Mouse (Mus musculus) liver, embryonic 12.5 days (tissue): ENCODE data around the gene Gm49369. TPM values are rescaled to one million over a fixed set of nuclear protein-coding genes. Genes with fewer than 3 reads are reported as not detected.

Source experiments
- ATAC-seq: fragments of 200-750 bp; cut with Nextera tagmentation; 2 replicates; pipeline ENCODE4 v1.8.0; 2017; ENCODE audit warnings: moderate number of reproducible peaks, mild to moderate bottlenecking, moderate library complexity
- H3K27ac ChIP-seq: fragments of 300-500 bp; sonication (generic); 2 replicates; pipeline ENCODE4 v1.5.1; 2016; ENCODE audit warnings: mild to moderate bottlenecking
- H3K27me3 ChIP-seq: fragments of 300-500 bp; sonication (generic); replicated peaks from 2 replicates; pipeline ENCODE4 v1.6.1; 2016; ENCODE audit warnings: mild to moderate bottlenecking, moderate library complexity
- H3K36me3 ChIP-seq: fragments of 300-500 bp; sonication (generic); 2 replicates; pipeline ENCODE4 v1.6.1; 2016; ENCODE audit warnings: mild to moderate bottlenecking, moderate library complexity
- H3K4me1 ChIP-seq: fragments of 300-500 bp; sonication (generic); 2 replicates; pipeline ENCODE4 v1.6.1; 2016
- H3K4me2 ChIP-seq: fragments of 300-500 bp; sonication (generic); 2 replicates; pipeline ENCODE4 v1.6.1; 2016; ENCODE audit warnings: mild to moderate bottlenecking, moderate library complexity
- H3K4me3 ChIP-seq: fragments of 300-500 bp; sonication (generic); 2 replicates; pipeline ENCODE4 v1.5.1; 2016; ENCODE audit warnings: mild to moderate bottlenecking, moderate library complexity
- H3K9ac ChIP-seq: fragments of 300-500 bp; sonication (generic); 2 replicates; pipeline ENCODE4 v1.6.1; 2016; ENCODE audit warnings: mild to moderate bottlenecking, moderate library complexity
- H3K9me3 ChIP-seq: fragments of 300-500 bp; sonication (generic); replicated peaks from 2 replicates; pipeline ENCODE4 v1.6.1; 2016; ENCODE audit warnings: mild to moderate bottlenecking, moderate library complexity
- WGBS: fragments of 180-500 bp; shearing (Covaris S2); methylation state at CpG from one replicate; pipeline ENCODE4 v1.1.7; 2016; ENCODE audit not compliant: insufficient replicate concordance; 5-methylcytosine and 5-hydroxymethylcytosine counted together
- polyA plus RNA-seq: library from polyadenylated mRNA; unstranded; fragments of >200 nt; fragmentation: Nextera tagmentation; extraction: Ambion mirVana; gene quantifications from 2 replicates; pipeline ENCODE4 v1.2.1, GENCODE M21; 2016

The Gm49369 gene
- polyA plus RNA-seq, 1 experiment from 2014 or later: not detected

GRCm38 (mm10) chr7:142379186-142379585, 3.3 kb downstream of the Gm49369 start:
- no peak overlapping the region for H3K4me3 ChIP-seq
- WGBS: 76% methylated on average over 6 of the region's 6 CpGs
- H3K36me3 ChIP-seq: peaks cover 98% of the 10 kb centered on the region
- H3K4me1 ChIP-seq: peaks cover 98% of the 10 kb centered on the region
- no peak overlapping the region for H3K9ac ChIP-seq
- H3K27me3 ChIP-seq: peaks cover 3% of the 10 kb centered on the region; the same call in 1 of the 2 replicates
- ATAC-seq: no peak
- H3K9me3 ChIP-seq: no peaks in the 10 kb centered on the region
- 0 out of 2 replicates have a peak overlapping the region, but pooled peaks have one; percentile 57 for H3K4me2 ChIP-seq
- peak overlapping the region; percentile 84 for H3K27ac ChIP-seq

- Histone ChIP-seq H3K27me3 (peaks cover 21% of the 10 kb centered on the region), H3K4me3 (peak overlapping the region; percentile 25), H3K9ac (peak overlapping the region; percentile 41), H3K9me3 (no peaks in the 10 kb centered on the region), H3K36me3 (peaks cover 80% of the 10 kb centered on the region), H3K27ac (peak overlapping the region; percentile 84), H3K4me2 (peak overlapping the region; percentile 57), H3K4me1 (peaks cover 96% of the 10 kb centered on the region)
- WGBS: 38% methylated on average over 14 of the region's 14 CpGs
- peak; percentile 84 for ATAC-seq
These were observed 5.1 kb downstream of the Gm49369 start for GRCm38 (mm10) chr7:142377233-142377925.

DNA sequence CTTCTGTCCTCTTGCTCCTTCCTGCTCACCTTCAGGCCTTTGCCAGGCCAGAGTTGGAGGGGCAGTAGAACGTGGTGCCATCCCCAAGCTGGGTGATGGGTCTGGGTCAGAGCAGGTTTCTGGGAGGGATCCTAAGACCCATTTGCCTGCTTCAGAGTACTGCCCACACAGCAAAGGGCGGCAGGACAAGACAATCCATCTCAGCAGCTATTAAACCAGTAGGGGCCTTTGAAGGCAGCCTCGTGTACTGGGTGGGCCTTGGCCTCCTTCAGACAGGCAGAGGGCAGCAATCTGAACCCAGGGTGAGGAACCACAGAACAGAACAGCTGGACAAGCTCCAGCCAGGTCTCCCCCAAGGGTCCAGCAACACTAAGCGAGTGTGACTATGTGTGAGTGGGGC, 6.4 kb downstream of the Gm49369 start:
- H3K4me3 ChIP-seq: no peak overlapping the region
- H3K4me2 ChIP-seq: no peak overlapping the region
- no peaks in the 10 kb centered on the region for H3K9me3 ChIP-seq
- peak overlapping the region; percentile 34; the same call in 1 of the 2 replicates for H3K9ac ChIP-seq
- ATAC-seq: no peak
- WGBS: 68% methylated on average over 4 of the region's 4 CpGs
- peaks cover 33% of the 10 kb centered on the region for H3K27me3 ChIP-seq
- peaks cover 96% of the 10 kb centered on the region for H3K4me1 ChIP-seq
- peak overlapping the region; percentile 84 for H3K27ac ChIP-seq
- H3K36me3 ChIP-seq: peaks cover 67% of the 10 kb centered on the region

- H3K27ac ChIP-seq: peak overlapping the region; percentile 84
- ATAC-seq: no peak
These were observed 7.2 kb downstream of the Gm49369 start for GRCm38 (mm10) chr7:142375261-142375724.

DNA sequence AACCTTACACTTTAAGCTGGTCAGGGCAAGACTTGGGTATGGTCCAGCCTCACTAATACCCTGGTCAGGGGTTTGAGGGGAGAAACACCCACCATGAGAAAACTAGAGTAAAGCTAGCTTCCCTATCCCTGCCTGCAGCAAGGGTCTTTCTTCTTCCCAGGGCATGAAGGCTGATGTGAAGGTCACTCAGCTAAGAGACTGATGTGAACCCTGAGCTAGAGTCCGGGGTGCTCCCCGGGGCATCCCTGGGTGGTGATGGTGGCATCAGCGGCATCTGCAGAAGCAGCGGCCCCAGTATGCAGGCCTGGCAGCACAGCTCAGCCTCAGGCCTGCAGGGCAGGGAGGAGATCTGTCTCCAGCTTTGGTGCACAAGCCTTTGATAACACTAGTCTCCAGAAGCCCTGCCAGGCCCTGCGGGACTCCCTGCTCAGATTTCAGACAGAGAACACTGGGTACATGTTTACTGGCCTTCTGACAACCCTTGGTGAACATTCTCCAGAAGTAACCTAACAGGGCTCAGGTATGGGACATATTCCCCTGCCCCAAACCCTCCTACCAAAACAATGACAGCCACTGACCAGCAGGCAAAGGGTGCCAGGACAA, 8.0 kb downstream of the Gm49369 start:
- H3K9ac ChIP-seq: peak overlapping the region; percentile 4; the same call in 1 of the 2 replicates
- 82% methylated on average over 5 of the region's 5 CpGs for WGBS
- no peak for ATAC-seq
- H3K4me3 ChIP-seq: no peak overlapping the region
- H3K36me3 ChIP-seq: peaks cover 51% of the 10 kb centered on the region
- no peak overlapping the region for H3K27ac ChIP-seq
- H3K27me3 ChIP-seq: peaks cover 49% of the 10 kb centered on the region
- no peaks in the 10 kb centered on the region for H3K9me3 ChIP-seq
- peaks cover 93% of the 10 kb centered on the region for H3K4me1 ChIP-seq
- no peak overlapping the region for H3K4me2 ChIP-seq

More at GRCm38 (mm10) chr7:142375261-142375724, 7.2 kb downstream of the Gm49369 start:
- 83% methylated on average over 6 of the region's 6 CpGs for WGBS
- H3K4me3 ChIP-seq: no peak overlapping the region
- H3K9me3 ChIP-seq: no peaks in the 10 kb centered on the region
- H3K36me3 ChIP-seq: peaks cover 59% of the 10 kb centered on the region
- H3K4me1 ChIP-seq: peaks cover 93% of the 10 kb centered on the region
- no peak overlapping the region for H3K4me2 ChIP-seq
- peak overlapping the region; percentile 34; the same call in 1 of the 2 replicates for H3K9ac ChIP-seq
- peaks cover 41% of the 10 kb centered on the region for H3K27me3 ChIP-seq

DNA sequence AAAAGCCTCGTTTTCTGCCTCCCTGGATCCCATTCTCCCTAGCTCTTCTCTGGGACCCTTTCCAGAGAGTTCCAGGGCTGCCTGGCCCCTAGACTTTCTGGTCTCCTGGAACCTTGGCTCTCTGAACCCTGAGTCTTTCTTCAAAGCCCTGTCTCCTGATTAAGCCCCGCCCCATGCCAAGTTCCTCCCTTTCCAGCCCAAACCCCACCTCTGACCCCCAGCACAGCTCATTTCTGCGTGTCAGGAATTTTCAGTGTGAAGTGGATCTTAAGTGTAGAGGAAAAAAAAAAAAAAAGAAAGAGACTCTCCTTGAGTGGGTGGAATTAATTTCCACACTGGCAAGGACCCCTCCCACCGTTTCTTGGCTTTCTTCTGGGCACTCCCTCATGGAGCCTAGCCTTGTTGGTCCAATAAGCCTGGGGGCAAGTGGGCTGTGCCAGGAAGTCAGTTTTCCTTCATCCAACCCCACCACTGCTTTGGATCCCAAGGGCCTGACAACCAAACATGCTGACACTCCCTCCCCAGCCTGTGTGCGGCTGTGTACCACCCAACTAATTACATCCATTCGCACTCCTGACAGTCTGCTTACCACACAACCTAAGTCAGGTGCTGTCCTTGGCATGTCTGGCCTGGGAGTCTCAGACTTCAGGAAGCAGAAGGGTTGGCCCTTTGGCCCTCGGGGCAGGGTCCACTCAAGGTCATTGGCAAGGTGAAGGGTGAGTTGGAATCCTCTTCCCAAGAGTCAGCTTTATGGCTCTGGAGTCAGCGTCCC, 8.6 kb downstream of the Gm49369 start, which contains the start of gene Ifitm10:
Ifitm10 (minus strand) TSS at position 113 of the 772 bp plus-strand sequence.
- H3K9ac ChIP-seq: no peak within 1 kb of the TSS
- no peak within 1 kb of the TSS for H3K4me3 ChIP-seq
- no peaks in the 10 kb centered on the region for H3K9me3 ChIP-seq
- peak within 1 kb of the TSS; percentile 76; the same call in 1 of the 2 replicates for H3K4me2 ChIP-seq
- H3K27ac ChIP-seq: no peak within 1 kb of the TSS
- WGBS: 71% methylated on average over 8 of the region's 8 CpGs
- peaks cover 44% of the 10 kb centered on the region for H3K36me3 ChIP-seq
- peaks cover 88% of the 10 kb centered on the region for H3K4me1 ChIP-seq
- H3K27me3 ChIP-seq: peaks cover 56% of the 10 kb centered on the region
- no peak for ATAC-seq

GRCm38 (mm10) chr7:142373039-142373438, 9.4 kb downstream of the Gm49369 start:
- H3K9ac ChIP-seq: no peak overlapping the region
- H3K4me2 ChIP-seq: no peak overlapping the region
- no peak overlapping the region for H3K27ac ChIP-seq
- H3K4me1 ChIP-seq: peaks cover 80% of the 10 kb centered on the region
- peaks cover 36% of the 10 kb centered on the region for H3K36me3 ChIP-seq
- H3K9me3 ChIP-seq: no peaks in the 10 kb centered on the region
- ATAC-seq: no peak
- peaks cover 64% of the 10 kb centered on the region for H3K27me3 ChIP-seq
- WGBS: 70% methylated on average over 5 of the region's 5 CpGs
- H3K4me3 ChIP-seq: no peak overlapping the region

GRCm38 (mm10) chr7:142371768-142372661, 10.5 kb downstream of the Gm49369 start:
- Histone ChIP-seq H3K4me3 (peak overlapping the region; percentile 54), H3K27me3 (peaks cover 73% of the 10 kb centered on the region), H3K36me3 (peaks cover 27% of the 10 kb centered on the region), H3K4me2 (peak overlapping the region; percentile 76), H3K4me1 (peaks cover 70% of the 10 kb centered on the region), H3K27ac (no peak overlapping the region), H3K9me3 (no peaks in the 10 kb centered on the region), H3K9ac (peak overlapping the region; percentile 50)
- 4% methylated on average over 64 of the region's 64 CpGs for WGBS
- no peak for ATAC-seq

- Histone ChIP-seq H3K36me3 (peaks cover 21% of the 10 kb centered on the region), H3K4me1 (peaks cover 64% of the 10 kb centered on the region), H3K9ac (no peak overlapping the region), H3K9me3 (no peaks in the 10 kb centered on the region), H3K27ac (no peak overlapping the region), H3K4me3 (peak overlapping the region; percentile 54), H3K27me3 (peaks cover 73% of the 10 kb centered on the region), H3K4me2 (peak overlapping the region; percentile 76)
- no peak for ATAC-seq
- 35% methylated on average over 11 of the region's 11 CpGs for WGBS
These were observed 11.1 kb downstream of the Gm49369 start for GRCm38 (mm10) chr7:142371398-142371767.

- Histone ChIP-seq H3K9me3 (no peaks in the 10 kb centered on the region), H3K4me2 (peak overlapping the region; percentile 76), H3K27me3 (peaks cover 77% of the 10 kb centered on the region), H3K4me1 (peaks cover 59% of the 10 kb centered on the region), H3K4me3 (no peak overlapping the region), H3K9ac (no peak overlapping the region), H3K27ac (no peak overlapping the region), H3K36me3 (peaks cover 16% of the 10 kb centered on the region)
- no peak for ATAC-seq
- 73% methylated on average over 18 of the region's 18 CpGs for WGBS
These were observed 11.5 kb downstream of the Gm49369 start for GRCm38 (mm10) chr7:142370937-142371336.

- H3K9ac ChIP-seq: no peak overlapping the region
- 46% methylated on average over 6 of the region's 6 CpGs for WGBS
- no peaks in the 10 kb centered on the region for H3K9me3 ChIP-seq
- no peak overlapping the region for H3K4me2 ChIP-seq
- H3K4me3 ChIP-seq: no peak overlapping the region
- ATAC-seq: no peak
- H3K27me3 ChIP-seq: peaks cover 77% of the 10 kb centered on the region
- H3K27ac ChIP-seq: no peak overlapping the region
- peaks cover 5% of the 10 kb centered on the region for H3K36me3 ChIP-seq
- H3K4me1 ChIP-seq: peaks cover 51% of the 10 kb centered on the region
These were observed 12.6 kb downstream of the Gm49369 start for GRCm38 (mm10) chr7:142369820-142370219.
